Mouse (Mus musculus) layer of hippocampus, adult 9-11 months (tissue): ENCODE measurements around the gene Pop7.
A peak's percentile ranks its signal among the peaks of the same experiment; 100 is the strongest.

Experiments
- DNase-seq: peaks from one replicate; pipeline ENCODE4 v3.0.0; 2022

Pop7 gene

DNA sequence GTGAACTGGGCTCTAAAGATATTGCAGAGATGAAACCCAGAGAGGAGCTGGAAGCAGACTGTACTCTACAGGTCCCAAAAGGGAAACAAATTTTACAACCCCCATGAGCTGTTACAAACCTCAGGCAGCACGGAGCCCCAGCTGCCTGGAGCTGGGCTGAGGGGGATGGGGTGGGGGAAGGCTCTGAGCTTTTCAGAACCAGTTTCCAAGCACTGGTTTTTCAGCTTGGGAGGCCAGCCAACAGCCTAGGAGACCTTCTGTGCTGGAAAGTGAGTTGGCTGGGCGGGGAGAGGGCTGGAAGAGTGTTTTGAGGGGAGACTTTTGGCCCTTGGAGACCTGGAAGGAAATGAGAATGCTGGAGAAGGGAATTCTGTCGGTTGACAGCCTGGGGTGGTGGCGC, 10.8 kb downstream of the Pop7 start:
- peak; percentile 74 for DNase-seq

DNA sequence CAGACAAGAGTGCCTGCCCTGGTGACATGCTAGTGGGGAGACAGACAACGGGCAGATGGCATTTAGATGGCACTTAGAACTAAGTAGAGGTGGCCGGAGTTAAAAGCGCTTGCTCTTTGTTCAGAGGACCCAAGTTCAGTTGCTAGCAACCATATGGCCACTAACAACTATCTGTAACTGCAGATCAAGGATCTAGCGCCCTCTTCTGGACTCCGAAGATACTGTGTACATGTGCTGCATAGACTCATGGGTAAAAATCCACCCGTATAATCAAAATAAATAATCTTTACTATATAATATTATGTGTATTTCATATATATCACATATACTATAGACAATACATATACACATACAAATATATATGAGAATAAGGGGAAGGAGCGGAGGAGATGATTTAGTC, 14.7 kb downstream of the Pop7 start:
- no peak for DNase-seq

DNA sequence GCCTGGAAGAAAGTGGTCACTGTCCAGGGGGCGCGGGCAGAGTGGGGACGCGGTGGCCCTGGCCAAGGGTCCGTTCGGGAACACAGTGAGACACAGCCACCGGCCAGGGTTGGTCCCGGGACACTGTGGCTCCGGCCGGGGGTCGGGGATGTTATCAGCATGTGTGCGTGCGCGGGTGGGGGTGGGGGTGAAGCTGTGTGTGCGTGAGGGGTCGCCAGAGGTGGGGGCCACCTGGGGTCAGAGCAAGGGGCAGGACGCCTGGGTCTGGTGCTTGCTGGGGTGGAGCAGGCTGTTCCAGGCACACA, 16.5 kb downstream of the Pop7 start:
- DNase-seq, result no peak

DNA sequence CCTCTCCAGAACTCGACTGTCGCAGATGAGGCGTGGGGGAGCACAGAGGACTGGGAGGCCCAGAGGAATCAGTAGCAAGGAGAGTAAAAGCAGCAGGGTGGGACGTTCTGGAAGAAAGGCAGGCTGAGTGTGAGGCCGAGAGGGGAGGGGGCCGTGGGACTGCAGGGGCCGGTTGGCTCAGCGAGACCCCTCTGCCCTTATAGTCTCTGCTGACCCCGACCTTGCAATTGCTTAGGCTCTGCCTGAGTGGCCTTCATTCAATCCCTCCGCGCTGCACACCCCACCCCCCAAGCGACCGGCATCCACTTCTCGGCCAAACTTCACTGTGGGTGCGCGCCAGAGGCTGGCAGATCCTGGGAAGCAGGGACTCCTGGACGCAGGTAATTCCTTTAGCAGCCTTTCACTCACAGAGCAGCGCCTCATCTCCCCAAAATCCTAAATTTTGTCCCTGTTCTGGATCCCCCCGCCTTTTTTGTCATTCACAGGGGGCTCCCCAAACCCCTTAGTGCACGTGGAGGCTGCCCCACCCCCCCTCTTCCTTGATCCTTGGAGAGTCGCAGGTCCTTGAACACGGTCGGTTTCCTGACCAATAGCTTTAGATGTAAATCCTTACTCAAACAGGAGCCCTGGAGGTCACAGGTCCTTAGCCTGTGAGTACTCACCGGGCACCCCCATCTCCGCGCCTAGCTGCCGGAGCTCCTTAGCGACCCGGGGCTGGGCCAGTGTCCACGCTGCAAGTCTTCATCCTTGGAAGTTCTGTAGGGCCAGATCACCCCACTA, 17.1 kb downstream of the Pop7 start:
- DNase-seq, result no peak

DNA sequence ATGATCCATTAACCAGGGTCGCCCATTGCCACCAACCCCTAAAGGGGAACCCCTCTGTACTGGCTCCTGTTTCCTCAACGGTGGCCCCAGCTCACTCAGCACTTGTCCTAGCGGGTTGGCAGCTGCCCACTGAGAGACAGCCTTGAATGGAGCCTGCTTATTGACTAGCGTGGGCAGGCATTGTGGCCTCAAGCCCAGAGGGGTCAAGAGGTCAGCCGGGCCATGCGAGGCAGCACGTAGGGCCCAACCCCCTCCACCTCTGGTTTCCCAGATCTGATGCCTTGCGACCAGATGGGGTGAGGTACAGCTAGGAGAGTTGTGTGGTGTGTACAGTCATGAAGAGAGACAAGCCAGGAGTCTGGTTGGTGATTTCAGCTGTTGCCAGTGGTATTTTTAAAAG, 20.4 kb downstream of the Pop7 start:
- DNase-seq, result peak; percentile 12

DNA sequence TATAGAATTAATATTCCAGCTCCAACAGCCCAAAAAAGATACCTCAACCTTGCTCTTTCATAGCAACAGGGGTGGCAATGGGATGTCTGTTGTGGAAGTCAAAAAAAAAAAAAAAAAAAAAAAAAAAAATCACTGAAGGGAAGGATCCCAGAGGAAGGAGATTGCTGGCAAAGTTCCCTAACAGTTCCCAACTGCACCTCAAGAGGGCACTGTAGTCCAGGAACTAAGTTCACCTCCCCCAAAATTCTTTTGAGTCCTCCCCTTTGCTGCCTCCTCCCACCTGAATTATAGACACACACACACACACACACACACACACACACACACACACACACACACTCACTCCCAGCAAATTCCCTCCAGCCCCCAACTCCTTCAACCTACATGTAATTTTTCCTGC, 21.2 kb downstream of the Pop7 start:
- peak; percentile 65 for DNase-seq

DNA sequence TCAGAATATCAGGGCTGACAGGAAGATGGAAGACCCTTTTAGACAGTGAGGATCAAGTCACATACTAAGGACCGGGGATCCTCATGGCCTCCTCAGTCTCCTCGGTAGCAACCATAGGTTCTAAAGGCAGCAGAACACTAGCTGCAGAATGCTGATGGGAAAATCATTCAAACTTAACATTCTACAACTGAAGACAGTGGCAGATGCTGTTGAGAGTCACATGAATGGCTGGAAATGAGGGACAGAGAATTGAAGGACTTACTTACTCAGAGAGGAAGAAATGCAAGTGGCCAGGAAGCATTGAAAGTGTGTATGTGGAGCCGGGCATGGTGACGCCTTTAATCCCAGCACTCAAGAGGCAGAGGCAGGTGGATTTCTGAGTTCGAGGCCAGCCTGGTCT, 25.4 kb downstream of the Pop7 start, which contains the start of gene Zan:
Gene Zan (minus strand): TSS at position 101 of the 400 bp plus-strand sequence.
- no peak for DNase-seq

DNA sequence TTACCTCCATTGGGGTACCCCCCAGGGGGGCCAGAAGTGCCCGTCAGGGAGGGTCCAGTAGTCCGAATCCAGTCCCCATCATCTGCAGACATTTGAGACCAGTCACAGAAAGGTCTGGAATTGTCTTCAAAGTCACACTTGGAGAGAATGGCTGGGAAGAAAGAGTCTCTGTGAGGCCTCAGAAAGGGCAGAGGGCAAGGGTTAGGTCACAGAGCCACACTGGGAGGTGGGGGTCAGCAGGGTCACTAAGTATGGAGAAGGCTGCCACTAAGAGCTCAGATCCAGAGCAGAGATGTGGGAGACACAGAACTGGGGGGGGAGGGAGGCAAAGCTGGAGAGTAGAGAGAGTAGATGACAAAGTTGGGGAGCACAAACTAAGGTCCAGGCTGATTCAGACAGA, 28.0 kb downstream of the Pop7 start:
- no peak for DNase-seq

DNA sequence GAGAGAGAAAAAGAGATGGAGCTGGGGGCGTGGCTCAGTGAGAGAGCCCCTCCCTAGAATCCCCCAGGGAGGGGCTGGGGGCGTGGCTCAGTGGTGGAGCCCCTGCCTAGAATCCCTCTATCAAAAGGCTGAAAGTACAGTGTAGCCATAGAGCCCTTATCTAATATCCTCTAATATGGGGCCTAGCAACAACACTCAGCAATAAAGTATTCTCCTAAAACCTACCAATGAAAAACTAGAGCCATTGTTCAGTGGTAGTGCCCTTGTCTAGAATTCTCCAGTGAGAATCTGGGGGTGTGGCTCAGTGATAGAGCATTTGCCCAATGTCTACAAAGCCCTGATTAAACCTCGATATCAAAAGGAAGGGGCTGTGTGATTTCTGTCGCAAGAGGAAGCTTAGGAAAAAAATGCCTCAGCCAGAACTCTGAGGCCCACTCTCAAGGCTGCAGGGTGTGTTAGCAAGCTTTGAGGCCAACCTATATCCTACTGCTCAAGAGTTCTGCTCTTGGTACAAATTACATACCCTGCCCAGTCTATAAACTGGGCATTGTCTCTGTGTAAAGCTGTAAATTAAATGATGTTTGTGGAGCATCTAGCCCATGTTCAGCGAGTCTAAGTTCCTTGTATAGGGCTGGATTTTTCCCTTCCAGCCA, 29.9 kb downstream of the Pop7 start:
- no peak for DNase-seq

DNA sequence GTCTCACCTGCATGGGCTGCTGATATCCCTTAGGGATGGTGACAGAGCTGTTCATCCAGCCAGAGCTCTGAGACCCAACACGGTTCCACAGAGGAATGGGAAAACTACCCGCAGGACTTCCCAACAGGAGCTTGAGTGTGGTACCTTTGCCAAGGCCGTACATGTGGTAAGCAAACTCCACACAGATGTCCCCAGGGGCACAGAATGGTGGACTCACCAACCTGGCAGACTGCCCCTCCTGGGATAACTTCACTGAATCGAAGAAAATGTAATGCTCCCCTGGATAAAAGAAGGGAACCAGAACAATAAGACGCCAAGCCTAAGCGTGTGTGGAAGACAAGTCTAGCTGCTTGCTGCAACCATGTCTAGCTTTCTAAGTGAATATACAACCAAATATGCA, 35.4 kb downstream of the Pop7 start:
- DNase-seq, result no peak

DNA sequence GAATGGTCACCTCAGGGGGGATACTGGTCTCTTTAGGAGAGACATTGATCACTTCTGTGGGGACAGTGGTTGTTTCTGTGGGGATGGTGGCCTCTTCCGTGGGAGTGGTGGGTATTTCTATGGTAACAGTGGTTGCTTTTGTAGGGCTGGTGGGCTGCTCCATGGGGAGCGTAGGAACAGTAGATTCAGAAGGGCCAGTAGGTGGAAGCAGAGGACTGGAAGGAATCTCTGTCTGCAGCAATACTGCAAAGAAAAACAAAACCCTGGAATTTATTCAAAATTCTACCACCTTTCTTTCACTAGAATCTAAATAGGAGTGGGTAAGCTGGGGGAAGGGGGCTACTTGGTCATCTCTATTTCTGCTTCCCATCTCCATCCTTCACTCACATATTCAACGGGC, 37.3 kb downstream of the Pop7 start:
- DNase-seq, result no peak

DNA sequence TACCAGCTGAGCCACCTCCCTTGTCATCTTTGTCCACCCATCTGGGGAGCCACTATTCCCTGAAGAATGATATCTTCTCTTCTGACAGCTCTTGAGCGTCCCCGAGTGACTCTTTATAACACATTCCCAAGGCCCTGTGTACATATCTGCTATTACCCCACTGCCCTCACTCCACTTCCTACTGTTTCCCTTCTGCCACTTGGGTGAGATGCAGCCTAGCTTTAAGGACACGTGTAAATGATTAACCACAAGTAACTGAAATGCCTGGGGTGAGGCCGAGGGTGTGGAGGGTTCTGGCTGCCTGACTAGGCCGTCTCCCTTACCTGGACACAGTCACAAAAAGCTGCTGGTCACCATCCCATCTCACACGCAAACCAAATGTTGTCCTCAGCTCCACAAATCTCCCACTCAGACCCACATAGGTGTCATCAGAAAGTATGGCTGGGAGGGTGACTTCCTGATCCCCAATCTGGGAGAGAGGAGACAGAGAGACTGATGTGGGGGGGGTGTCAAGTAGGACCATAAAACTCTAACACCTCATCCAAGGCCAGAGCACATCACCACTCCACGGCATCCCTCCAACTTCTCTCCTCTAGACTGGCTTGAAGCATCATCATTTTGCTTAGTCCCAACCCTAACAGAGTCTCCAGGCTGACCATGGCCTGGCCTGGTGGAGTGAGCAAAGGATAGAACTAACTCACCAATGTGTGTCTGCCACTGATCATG, 46.3 kb downstream of the Pop7 start:
- DNase-seq, result no peak

DNA sequence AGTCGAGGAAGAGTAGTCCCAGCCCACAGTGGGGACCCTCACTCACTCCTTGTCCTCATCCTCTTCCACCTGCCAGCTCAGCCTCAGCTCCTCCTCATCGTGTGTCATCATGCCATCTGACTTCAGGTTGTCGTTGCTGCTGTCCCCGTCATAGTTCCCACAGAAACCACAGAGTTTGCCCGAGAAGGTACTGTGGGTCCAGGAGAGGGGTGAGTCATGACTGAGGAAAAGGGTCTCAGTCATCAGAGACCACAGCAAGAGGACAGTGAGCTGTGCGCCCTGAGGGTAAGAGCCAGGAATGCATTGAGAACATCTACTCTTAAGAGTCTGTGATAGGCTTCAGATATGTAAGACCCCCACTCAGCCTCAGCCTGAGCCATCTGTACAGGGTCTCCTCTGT, 47.1 kb downstream of the Pop7 start:
- no peak for DNase-seq
